Mouse (Mus musculus) thymus, postnatal 10 days (tissue): ENCODE data around the gene A2ml1.

ENCODE experiments used
- DNase-seq, 2 experiments: peaks; one replicate each; pipeline ENCODE4 v3.0.0; 2021; ENCODE audit warnings: low spot score in 2 of 2

Gene A2ml1

DNA sequence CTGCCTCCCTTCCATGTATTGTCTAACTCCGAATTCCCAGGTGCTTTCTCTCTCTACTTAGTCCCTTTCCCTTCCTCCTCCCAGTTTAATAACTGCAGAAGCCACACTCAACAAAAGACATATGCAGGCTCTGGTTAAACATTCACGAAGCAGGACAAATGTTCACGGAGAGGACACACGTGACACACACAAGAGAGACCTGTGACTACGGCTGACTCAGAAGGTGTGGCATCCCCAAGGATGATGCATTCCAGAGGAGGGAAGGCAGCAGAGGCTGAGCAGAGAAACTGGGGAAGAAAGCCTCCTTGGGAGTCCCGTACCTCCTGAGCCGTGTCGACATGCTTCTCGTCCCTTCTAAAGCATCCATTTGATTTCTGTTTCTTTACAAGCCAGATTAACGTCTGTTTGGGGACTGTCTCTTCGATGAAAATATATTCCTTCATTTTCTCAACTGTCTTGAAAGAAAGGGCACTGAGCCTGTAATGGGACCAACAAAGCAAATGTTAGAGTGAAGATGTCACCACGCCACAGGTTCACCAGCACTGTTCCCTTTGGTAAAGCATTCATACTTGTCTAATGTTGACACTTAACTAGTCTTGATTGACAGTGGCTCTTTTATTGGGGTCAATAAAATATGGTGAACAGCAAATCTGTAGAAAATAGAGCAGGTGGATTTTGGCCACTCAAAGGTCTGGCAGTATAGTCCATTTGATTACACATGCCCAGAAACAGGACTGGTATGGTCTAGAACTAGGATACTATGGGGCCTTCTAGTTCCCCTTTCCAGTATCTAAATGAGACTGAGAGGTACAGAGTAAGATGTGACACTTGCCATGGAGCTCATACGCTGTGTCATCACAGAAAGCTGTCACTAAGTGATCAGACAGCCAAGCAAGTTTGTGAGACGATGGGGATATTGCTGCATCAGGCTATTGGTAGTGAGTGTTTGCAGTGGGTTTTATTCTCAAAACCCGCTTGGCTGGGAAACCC, 31.6 kb downstream of the A2ml1 start:
- no peak for DNase-seq

DNA sequence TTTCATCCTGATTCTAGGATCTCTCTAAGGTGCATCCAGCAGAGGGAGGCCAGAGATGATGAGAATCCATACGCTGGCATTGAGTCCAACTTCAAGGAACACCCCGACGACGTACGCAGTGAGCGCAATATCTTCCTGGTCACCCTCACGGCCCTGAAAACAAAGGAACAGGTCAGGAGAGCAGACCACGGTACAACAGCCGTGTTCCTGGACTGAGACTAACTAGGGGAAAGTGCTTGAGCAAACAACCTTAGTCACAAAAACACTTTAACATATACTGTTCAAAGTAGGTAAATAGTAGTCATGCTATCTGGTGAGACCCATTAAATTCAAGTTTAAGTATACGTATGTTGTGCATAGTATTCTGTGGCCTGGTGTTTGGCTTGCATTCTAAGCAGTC, 32.9 kb downstream of the A2ml1 start:
- no peak for DNase-seq

DNA sequence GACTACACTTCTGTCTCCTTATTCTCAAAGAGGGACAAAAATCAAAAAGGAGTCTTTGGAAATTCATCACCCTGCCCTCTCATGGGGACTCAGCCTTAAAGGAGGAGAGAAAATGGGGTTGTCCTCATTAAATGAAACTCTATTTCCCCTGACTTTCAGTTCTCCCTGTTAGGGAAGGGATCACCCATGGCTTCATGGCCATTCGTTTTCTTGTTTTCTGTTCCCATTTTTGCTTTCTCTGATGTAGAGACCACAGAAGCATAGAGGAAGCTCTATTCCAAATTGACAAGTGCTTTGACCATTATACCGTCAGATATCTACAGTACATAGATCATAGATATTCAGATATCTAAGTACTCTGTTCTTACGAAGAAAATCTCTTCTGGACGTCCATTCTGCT, 36.0 kb downstream of the A2ml1 start:
- DNase-seq: no peak

DNA sequence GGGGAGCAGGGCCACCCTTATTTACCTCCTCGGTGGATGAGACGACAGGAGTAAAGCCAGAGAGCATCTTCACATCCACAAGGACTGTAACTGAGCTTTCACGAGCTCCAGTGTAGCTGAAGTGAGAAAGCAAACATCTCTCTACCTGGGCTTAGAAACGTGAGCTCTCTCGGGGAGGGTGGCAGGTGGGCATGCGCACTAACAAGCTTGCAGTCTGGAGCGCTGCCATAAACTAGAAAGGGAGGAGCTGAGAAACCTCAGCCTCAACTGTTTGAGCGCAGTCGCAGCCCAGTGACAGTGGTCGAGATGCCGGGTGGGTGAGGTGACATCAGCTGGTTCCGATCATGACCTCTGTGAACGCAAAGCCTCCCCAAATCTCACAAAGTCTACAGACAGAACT, 38.2 kb downstream of the A2ml1 start:
- no peak for DNase-seq

DNA sequence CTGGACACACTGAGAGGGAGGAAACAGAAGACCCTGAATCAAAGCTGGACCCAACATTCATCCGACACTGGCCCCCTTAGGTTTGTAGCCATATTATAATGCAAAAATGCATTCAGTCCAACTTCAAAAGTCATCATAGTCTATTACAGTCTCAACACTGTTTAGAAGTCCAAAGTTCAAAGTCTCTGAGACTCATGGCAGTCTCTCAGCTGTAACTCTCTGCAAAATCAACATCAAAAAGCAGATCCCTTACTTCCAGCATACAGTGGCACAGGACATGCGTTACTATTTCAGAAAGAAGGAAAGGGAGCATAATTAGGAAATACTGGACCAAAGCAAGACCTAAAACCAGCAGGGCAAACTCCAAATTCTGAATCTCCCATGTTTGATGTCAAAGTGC, 46.2 kb downstream of the A2ml1 start:
- no peak for DNase-seq

DNA sequence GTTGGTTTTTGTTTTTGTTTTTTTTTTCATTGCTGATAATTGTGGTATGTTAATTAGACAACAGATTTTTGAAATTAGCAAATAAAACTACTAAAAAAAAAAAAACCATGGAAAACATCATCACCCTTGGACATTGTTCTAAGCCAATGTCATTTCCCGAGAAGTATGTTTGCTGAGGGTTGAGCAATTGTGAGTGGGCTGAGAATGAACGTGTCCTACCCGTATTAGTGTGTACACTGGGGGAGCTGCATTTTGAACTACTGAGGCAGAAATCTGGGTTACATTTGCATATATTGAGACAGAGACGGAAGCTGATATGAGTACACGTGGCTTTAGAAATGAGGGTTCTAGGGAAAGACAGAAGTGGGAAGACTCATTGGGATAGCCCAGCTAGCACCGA, 48.1 kb downstream of the A2ml1 start:
- DNase-seq: no peak

DNA sequence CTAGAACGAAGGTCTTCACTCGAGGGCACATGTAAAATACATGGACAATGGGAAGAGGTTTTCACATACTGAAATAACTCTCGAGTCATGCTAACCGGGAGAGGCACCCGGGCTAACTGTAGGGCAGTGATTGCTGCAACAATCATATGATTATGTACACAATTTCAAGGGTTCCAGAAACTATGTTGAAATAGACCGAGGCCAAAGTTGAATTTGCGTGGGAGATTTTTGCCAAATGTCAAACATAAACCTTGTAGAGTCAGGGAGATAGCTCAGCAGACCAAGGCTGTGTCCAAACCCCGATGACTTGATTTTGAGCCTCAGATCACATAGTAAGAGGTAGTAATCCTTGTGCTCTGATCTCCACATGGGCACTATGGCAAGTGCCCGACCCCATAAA, 48.7 kb downstream of the A2ml1 start:
- no peak for DNase-seq

DNA sequence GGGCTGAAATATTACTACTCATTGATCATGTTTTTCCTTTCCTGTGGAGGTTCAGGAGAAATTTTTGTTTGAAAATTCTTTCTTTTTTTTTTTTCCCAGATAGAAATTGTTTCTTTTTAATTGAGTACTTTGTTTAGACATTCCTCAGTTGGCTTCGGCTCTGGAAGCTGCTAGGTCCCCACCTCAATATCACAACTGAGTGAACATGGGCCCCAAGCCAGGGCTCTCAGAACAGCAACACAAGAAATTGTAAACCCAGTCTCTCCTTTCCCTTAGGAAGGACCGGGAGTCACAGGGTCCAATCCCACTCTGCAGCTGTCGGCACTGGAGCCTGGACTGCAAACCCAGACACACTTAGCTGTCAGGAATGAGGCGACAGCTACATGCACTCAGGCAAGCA, 52.9 kb downstream of the A2ml1 start:
- no peak for DNase-seq

DNA sequence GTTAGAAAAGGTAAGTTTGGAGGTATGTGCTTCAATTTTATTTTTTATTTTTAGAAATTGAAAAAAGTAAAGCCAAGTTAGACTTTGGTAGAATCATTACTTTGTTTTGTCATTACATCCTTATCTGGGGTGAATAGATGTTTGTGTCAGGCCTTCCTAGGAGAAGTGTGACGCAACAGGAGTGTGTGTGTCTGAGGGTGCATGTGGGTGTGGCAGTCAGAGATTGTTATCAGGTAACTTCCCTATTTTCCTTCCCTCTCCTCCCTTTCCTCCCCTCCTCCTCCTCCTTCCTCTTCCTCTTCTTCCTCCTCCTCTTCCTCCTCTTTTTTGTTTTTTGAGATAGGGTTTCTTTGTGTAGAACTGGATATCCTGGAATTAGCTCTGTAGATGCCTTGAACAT, 54.3 kb downstream of the A2ml1 start:
- DNase-seq: no peak

DNA sequence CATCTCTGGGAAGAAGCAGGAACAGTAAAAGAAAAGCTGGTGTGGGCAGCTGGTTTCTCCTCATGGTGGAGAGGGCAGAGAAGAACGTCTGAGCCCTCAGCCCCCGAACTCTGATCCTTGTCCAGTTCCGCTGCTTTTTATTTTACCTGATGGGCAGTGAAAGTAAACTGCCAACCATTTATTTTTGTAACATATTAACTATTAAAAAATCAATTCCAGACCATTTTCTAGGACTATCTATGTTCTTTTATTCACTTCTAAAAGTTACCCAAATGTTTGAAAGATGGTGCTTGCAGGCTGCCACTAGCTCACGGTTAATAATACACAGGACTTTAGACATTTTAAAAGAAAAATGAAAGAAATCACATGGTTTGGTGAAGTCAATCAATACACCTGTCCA, 54.8 kb downstream of the A2ml1 start, which contains the start of gene Pzp:
Gene Pzp (minus strand): TSS at position 120 of the 400 bp plus-strand sequence.
- no peak for DNase-seq

DNA sequence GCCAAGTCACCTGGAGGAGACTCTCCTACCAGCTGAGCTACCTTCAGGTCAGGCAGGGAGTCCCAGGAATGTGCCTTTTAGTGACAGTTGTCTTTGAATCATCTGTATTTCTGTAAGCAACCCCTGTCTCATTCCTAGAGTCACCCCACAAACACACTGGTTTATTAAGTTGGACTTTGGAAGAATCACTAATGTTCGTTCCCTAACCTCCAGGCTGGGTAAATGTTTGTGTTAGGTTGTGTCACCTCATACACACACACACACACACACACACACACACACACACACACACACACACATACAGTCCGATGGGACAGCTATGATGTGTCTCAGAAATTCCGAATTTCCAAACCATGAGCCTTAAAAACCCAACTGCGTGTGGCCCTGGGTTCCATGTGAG, 55.6 kb downstream of the A2ml1 start:
- DNase-seq: no peak

DNA sequence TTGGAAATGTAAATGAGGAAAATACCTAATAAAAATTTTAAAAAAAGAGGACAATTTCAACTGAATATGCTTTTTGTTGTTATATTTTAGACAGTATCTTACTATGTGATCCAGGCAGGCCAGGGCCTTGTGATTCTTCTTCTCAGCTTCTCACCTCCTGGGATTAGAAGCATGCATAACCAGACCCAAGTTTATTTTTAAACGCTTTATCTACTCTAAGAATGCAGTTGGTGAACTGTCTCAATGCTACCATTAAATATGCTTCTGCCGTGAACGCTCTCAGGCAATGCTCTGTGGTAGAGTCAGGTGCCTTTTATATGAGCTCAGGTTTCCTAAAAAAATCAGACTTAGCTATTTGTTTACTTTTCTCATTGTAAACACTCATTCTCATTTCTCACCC, 58.0 kb downstream of the A2ml1 start:
- DNase-seq: no peak

DNA sequence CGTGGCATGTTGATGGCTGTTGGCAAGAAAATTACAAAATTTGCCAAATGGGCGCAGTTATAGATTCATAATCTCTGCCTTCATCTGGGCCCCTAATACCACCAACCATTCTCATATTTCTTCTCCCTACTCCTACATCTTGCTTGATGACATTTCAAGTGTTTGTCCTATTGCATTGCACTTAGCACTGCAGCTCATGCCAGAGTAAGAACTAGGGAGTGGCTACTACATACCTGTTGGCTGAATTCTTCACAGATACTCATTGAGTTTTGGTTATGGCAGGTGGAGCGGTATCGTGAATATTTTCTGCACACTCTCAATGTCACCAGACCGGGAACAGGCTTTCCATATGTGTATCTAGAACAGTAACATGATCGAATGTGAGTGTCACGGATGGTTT, 62.2 kb downstream of the A2ml1 start:
- no peak for DNase-seq

DNA sequence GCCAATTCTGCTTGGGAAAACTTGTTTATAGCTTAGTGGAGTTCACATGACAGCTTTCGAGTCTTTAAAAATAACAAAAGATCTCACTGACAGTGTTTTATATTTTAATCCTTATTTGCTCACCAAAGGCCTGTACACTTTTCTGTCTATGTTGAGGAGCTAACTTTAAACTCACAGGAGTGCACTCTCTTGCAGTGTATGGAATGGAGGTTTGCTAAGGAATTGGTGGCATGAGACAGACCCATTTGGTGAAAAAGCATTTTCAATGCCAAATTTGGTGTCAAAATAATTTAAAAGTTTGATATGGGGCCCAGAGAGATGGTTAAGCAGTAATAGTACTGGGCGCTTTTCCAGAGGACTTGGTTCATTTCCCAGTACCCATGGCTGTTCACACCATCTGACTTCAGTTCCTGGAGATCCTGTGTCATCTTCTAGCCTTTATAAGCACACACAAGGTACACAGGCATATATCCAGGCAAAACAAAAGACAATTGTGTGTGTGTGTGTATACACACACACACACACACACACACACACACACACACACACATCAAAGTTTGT, 75.7 kb downstream of the A2ml1 start:
- DNase-seq: no peak

DNA sequence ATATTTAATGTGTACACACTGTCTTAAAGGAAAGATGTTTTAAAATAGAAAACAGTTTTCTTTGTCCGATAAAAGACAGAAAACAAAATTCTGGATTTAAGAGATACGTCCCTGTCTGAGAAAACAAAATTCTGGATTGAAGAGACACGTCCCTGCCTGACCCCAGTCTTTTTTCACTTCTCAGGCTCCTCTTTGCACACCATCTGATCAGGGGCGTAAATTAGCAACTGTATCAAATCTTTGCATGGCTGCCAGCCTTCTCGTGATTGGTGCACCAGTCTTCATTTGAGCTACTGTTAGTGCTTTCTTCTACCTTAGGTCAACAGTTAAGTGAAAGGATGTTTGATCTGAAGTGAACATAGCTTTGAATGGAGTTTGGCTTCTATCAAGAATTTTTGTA, 76.7 kb downstream of the A2ml1 start:
- no peak for DNase-seq

DNA sequence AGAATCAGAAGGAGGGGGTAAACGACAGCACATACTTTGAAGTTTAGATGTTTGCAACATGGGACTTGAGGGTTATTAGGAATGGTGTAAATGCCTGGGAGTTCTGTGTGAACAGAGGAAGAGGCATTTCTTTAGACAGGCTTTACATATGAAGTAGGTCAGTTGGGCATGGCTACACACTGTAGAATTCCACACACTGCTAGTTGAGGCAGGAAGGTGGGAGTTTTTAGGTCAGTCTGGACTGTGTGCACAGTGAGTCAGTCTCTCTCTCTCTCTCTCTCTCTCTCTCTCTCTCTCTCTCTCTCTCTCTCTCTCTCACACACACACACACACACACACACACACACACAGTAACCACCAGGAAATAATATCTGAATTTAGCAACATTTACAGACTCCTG, 86.1 kb downstream of the A2ml1 start:
- no peak for DNase-seq

DNA sequence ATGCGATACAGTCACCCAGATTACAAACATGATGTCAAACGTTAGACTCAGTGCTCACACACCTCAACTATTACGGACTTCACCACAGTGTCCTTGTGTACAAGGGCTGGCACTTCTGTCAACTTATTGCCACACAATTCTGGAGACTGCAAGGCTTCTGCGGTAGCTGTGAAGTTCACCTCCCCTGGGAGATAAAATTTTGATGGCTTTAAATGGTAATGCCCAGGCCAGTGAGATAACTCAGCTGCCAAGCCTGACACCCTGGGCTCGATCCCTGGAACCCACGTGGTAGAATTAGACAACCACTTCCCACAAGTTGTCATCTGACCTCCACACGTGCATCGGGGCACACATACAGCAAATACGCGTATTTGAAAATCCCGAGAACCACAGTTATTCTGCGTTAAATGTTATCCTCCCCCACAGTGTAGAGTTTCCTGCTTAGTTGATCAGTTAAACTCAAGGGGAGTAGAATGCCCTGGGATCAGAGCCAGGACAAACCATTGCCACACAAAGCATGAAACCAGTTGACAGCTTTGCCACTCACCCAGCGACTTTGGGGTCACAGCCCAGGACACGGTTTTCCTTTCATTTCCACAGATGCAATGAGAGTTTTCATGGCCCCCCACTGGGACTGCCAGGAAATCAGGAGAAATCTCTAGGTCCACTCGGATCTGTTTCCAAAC, 86.6 kb downstream of the A2ml1 start:
- DNase-seq: no peak

DNA sequence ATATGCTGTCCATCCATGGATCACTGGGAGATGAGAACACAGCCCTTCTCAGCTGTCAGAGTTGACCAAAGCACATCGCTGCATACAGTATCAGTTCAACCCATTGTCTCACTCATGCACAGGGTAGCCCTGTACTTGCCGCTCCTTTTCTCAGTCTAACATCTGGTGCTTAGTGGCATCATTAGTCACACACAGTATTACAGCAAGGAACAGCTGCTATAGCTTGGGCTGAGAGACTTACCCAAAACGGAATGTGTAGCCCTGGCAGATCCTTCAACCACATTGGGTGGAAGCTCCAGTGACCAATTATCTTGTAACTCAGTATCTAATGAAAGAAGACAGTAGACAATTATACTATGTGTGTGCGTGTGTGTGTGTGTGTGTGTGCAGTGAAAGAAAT, 89.5 kb downstream of the A2ml1 start:
- no peak for DNase-seq

DNA sequence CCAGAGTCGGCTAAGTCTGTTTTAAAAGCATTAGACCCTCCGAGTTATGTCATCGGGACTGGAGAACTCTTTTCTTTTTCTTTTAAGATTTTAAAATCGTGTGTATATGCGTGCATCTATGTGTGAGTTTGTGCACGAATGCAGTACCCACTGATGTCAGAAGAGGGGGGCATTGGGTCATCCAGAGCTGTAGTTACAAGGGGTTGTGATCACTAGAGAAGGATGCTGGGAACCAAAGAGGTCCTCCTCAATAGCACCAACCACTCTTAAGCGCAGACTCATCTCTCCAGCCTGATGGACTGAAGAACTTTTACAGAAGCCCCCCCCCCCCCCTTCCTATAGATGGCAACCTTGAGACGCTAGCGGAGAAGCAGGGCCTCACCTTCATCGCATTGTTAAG, 91.3 kb downstream of the A2ml1 start:
- no peak for DNase-seq
